Mouse (Mus musculus) C2C12 (cell line): ENCODE data around the gene Gm20503. TPM values are rescaled to one million over a fixed set of nuclear protein-coding genes. Genes with fewer than 3 reads are reported as not detected.

Experiments
- H3K27me3 ChIP-seq: one replicate; pipeline ENCODE4 v1.6.1; 2011; ENCODE audit not compliant: control insufficient read depth, insufficient read depth, insufficient read length
- H3K36me3 ChIP-seq: one replicate; pipeline ENCODE4 v1.6.1; 2011; ENCODE audit not compliant: control insufficient read depth, insufficient read depth
- H3K4me3 ChIP-seq: one replicate; pipeline ENCODE4 v1.5.1; 2011; ENCODE audit warnings: mild to moderate bottlenecking, control low read depth; ENCODE audit not compliant: poor library complexity, insufficient read depth, severe bottlenecking
- H3K79me2 ChIP-seq: one replicate; pipeline ENCODE4 v1.6.1; 2011; ENCODE audit not compliant: control insufficient read depth, insufficient read depth
- H3K79me3 ChIP-seq: one replicate; pipeline ENCODE4 v1.6.1; 2011; ENCODE audit warnings: low read depth, control low read depth
- H3ac ChIP-seq: one replicate; pipeline ENCODE3; 2011; ENCODE audit warnings: low read depth; ENCODE audit not compliant: control insufficient read depth, insufficient read length
- CEBPB ChIP-seq: IDR thresholded peaks from one replicate; pipeline ENCODE4 v1.6.1; 2011; ENCODE audit warnings: low read depth, mild to moderate bottlenecking, control low read depth, moderate library complexity
- CTCF ChIP-seq: IDR thresholded peaks from one replicate; pipeline ENCODE4 v1.5.1; 2011; ENCODE audit not compliant: control insufficient read depth, insufficient read depth, insufficient read length
- FOSL1 ChIP-seq: IDR thresholded peaks from one replicate; pipeline ENCODE4 v1.8.0; 2011; ENCODE audit warnings: mild to moderate bottlenecking, low read length; ENCODE audit not compliant: poor library complexity, insufficient read depth, severe bottlenecking
- MAX ChIP-seq: IDR thresholded peaks from one replicate; pipeline ENCODE4 v1.6.1; 2011; ENCODE audit warnings: mild to moderate bottlenecking, control low read depth
- MYOD1 ChIP-seq: IDR thresholded peaks from one replicate; pipeline ENCODE4 v1.6.1; 2011; ENCODE audit warnings: low read depth; ENCODE audit not compliant: control insufficient read depth, insufficient read length
- MYOG ChIP-seq: IDR thresholded peaks from one replicate; pipeline ENCODE4 v1.6.1; 2011; ENCODE audit not compliant: control insufficient read depth, insufficient read length; ENCODE audit errors: extremely low read depth
- USF1 ChIP-seq: IDR thresholded peaks from one replicate; pipeline ENCODE4 v1.6.1; 2011; ENCODE audit warnings: low read depth, mild to moderate bottlenecking, control low read depth, moderate library complexity
- long read RNA-seq, 2 experiments: library from polyadenylated mRNA; unstranded; transcript quantifications; one replicate each; pipeline ENCODE4 v2.0.0; 2019 to 2020
- polyA plus RNA-seq: library from polyadenylated mRNA; unstranded; fragments of >200 nt; fragmentation: generic; extraction: Trizol; gene quantifications from one replicate; pipeline ENCODE4 v1.2.1, GENCODE M21; 2012; ENCODE audit warnings: missing spikeins

The Gm20503 gene
- polyA plus RNA-seq, result not detected
- long read RNA-seq, experiment 1, partial matches to known transcripts, result 7 of 11 reads
- long read RNA-seq, experiment 1, other reads (novel, unspliced or antisense), result 4 of 11 reads
- long read RNA-seq, experiment 2, partial matches to known transcripts, result 0 of 3 reads
- long read RNA-seq, experiment 2, other reads (novel, unspliced or antisense), result 3 of 3 reads

DNA sequence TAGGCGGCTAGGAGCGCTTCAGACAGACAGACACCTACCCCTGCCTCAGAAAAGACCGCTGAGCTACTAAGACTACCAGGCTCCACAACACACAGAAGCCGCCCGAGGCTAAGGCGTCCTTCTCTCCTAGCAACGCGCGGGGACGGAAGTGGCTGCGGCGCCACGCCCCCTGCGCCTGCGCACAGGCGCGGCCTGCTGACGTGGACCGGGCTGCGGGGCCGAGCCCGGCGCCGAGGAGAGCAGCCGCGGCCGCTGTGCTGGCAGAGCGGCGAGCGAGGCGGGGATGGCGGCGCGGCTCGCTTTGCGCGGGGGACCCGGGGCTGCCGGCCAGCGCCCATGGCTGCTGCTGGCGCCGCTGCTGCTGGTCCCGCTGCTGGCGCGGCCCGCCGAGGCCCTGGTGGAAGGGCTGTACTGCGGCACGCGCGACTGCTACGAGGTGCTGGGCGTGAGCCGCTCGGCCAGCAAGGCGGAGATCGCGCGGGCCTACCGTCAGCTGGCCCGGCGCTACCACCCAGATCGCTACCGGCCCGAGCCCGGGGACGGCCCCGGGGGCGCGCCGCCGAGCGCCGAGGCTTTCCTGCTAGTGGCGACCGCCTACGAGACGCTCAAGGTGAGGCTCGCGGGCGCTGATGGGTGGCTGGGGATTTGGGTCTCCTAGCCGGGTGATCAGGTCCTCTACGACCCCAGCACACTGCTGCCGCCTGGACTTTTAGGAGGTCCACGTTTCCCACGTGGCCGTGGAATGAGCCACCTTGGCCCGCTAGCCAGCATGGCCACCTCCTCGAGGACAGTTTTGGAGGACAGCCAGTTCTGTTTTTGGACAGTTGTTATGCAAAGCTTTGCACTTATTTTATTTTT lies at the start of gene Gm20503:
Gene Gm20503 (plus strand): TSS at position 263 of the 858 bp plus-strand sequence.
- no peaks in the 10 kb centered on the region for H3K27me3 ChIP-seq
- H3K79me3 ChIP-seq, result peaks cover 44% of the 10 kb centered on the region
- H3K79me2 ChIP-seq, result peaks cover 52% of the 10 kb centered on the region
- TF ChIP-seq MAX (peak; percentile 59), CTCF (no peak)
- peak within 1 kb of the TSS; percentile 84 for H3K4me3 ChIP-seq
- peak within 1 kb of the TSS; percentile 96 for H3ac ChIP-seq
- no peaks in the 10 kb centered on the region for H3K36me3 ChIP-seq

- Histone ChIP-seq H3K4me3 (no peak overlapping the region), H3K27me3 (no peaks in the 10 kb centered on the region), H3K36me3 (no peaks in the 10 kb centered on the region), H3ac (no peak overlapping the region), H3K79me3 (no peaks in the 10 kb centered on the region), H3K79me2 (no peaks in the 10 kb centered on the region)
- TF ChIP-seq USF1 (no peak), MYOD1 (no peak), CEBPB (no peak), MAX (no peak), CTCF (no peak), MYOG (no peak), FOSL1 (no peak)
Measured at GRCm38 (mm10) chr4:58961719-58962118, 41.3 kb upstream of the Gm20503 start.

DNA sequence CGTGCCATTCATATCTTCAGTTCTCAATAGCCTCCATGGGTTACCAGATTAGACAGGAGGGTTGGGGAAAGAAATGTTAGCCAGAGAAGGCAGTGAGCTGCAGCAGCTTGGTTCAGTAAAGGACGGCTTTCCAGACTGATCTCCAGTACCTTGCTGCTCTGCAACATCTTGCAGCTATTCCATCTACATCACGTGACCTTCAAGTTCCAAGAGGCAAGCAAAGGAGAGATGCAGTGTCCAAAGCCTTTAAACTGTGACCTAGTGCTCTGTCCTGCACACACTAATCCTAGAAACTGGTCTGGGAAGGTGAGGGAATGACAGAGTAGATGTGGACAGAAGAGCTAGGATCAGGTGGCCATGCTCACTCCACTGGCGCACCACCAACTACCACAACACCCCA lies 39.7 kb upstream of the Gm20503 start:
- TF ChIP-seq CTCF, result no peak
- TF ChIP-seq MYOD1, result no peak
- TF ChIP-seq MAX, result no peak
- no peak for TF ChIP-seq USF1
- no peak for TF ChIP-seq CEBPB
- TF ChIP-seq MYOG, result no peak
- no peak for TF ChIP-seq FOSL1
- no peak overlapping the region for H3ac ChIP-seq
- H3K36me3 ChIP-seq, result no peaks in the 10 kb centered on the region
- no peaks in the 10 kb centered on the region for H3K79me3 ChIP-seq
- no peaks in the 10 kb centered on the region for H3K79me2 ChIP-seq
- H3K27me3 ChIP-seq, result no peaks in the 10 kb centered on the region
- H3K4me3 ChIP-seq, result no peak overlapping the region

DNA sequence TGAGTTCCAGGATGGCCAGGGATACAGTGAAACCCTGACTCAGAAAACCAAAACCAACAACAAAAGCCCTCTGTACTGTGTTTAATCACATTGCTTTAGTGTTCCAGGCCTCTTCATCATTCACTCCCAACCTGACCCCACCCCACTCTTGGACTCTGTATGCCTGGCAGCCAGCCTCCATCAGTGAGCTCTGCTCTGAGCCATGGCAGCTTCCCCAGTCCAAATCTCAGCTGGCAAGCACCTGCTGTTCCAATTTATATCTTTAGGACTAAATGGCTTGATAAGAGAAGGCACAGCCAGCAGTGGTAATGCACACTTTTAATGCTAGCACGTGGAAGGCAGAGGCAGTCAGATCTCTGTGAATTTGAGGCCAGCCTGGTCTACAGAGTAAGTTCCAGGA lies 37.9 kb upstream of the Gm20503 start:
- Histone ChIP-seq H3K79me3 (no peaks in the 10 kb centered on the region), H3K27me3 (no peaks in the 10 kb centered on the region), H3K4me3 (no peak overlapping the region), H3K36me3 (no peaks in the 10 kb centered on the region), H3K79me2 (no peaks in the 10 kb centered on the region), H3ac (no peak overlapping the region)
- no peak for TF ChIP-seq USF1
- no peak for TF ChIP-seq CEBPB
- no peak for TF ChIP-seq FOSL1
- no peak for TF ChIP-seq CTCF
- no peak for TF ChIP-seq MYOD1
- no peak for TF ChIP-seq MAX
- TF ChIP-seq MYOG, result no peak

GRCm38 (mm10) chr4:58970678-58971077 lies 32.3 kb upstream of the Gm20503 start:
- TF ChIP-seq MYOD1 (no peak), FOSL1 (no peak), USF1 (no peak), CEBPB (no peak), MAX (no peak), CTCF (no peak), MYOG (no peak)
- H3ac ChIP-seq, result no peak overlapping the region
- H3K79me3 ChIP-seq, result no peaks in the 10 kb centered on the region
- H3K27me3 ChIP-seq, result no peaks in the 10 kb centered on the region
- H3K79me2 ChIP-seq, result no peaks in the 10 kb centered on the region
- no peak overlapping the region for H3K4me3 ChIP-seq
- H3K36me3 ChIP-seq, result peaks cover 25% of the 10 kb centered on the region

- Histone ChIP-seq H3K27me3 (no peaks in the 10 kb centered on the region), H3K79me2 (no peaks in the 10 kb centered on the region), H3K36me3 (peaks cover 30% of the 10 kb centered on the region), H3K4me3 (no peak overlapping the region), H3K79me3 (no peaks in the 10 kb centered on the region), H3ac (no peak overlapping the region)
- no peak for TF ChIP-seq MYOG
- no peak for TF ChIP-seq CEBPB
- no peak for TF ChIP-seq MYOD1
- TF ChIP-seq FOSL1, result no peak
- no peak for TF ChIP-seq CTCF
- TF ChIP-seq USF1, result no peak
- TF ChIP-seq MAX, result no peak
Measured at GRCm38 (mm10) chr4:58975711-58976110, 27.3 kb upstream of the Gm20503 start.
